Mouse (Mus musculus): ENCODE measurements around the gene Cst3. TPM values are rescaled to one million over a fixed set of nuclear protein-coding genes. Genes with fewer than 3 reads are reported as not detected.

The Cst3 gene
- polyA plus RNA-seq, 1 experiment from 2014 or later, result 724 TPM

DNA sequence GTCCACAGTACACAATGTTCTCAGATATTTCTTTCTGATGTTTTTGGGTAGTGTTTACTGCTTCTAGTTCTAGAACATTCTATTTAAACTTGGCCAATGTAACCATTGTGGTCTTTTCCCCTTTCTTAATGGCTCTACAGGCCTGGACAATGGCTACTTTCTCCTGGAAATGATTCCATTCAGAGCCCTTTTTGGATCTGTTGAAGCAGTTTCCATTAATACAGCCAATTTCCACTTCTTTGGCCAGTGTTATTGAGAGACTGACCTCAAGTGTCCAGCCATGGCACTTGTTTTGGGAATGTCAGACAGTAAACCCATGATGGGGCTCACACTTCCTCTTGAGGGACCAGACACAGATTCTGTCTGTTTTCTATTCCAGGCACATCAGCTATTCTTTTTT, 13.8 kb downstream of the Cst3 start:
- Histone ChIP-seq H3K9ac (ENCODE audit: low read length) (no peak overlapping the region), H3K4me2 (ENCODE audit: low read depth, low read length) (no peak overlapping the region), H3K9me3 (replicated peaks; ENCODE audit: control insufficient read depth, low read length) (no peaks in the 10 kb centered on the region), H3K36me3 (ENCODE audit: control insufficient read depth, insufficient read depth) (no peaks in the 10 kb centered on the region), H3K27ac (ENCODE audit: low read length) (no peak overlapping the region), H3K27me3 (ENCODE audit: control insufficient read depth, insufficient read depth, low read length) (no peaks in the 10 kb centered on the region), H3K4me3 (ENCODE audit: low read length) (no peak overlapping the region), H3K4me1 (ENCODE audit: control insufficient read depth, insufficient read depth, low read length) (peaks cover 20% of the 10 kb centered on the region)
- ATAC-seq (replicated peaks; ENCODE audit: extremely low read depth, insufficient read depth, low FRiP score), result no peak

DNA sequence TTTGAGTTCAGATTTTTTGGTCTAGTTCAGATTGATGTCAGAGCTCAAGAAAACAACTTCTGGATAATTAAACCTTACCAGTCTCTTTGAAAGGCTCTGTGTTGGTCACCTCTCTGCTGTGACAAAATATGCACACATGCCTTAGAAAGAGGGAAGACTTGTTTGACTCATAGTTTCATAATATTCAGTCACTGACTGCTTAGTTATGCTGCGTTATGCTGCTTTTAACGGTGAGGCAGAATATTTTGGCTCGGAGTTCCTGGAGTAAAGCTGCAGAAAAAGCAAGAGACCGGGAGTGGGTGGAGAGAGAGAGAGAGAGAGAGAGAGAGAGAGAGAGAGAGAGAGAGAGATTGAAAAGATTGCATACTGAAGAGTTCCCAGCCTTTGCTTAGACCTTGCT, 14.5 kb downstream of the Cst3 start:
- H3K4me2 ChIP-seq (ENCODE audit: low read depth, low read length), result no peak overlapping the region
- H3K4me1 ChIP-seq (ENCODE audit: control insufficient read depth, insufficient read depth, low read length), result peaks cover 24% of the 10 kb centered on the region
- no peak for ATAC-seq (replicated peaks; ENCODE audit: extremely low read depth, insufficient read depth, low FRiP score)
- H3K4me3 ChIP-seq (ENCODE audit: low read length), result no peak overlapping the region
- no peak overlapping the region for H3K27ac ChIP-seq (ENCODE audit: low read length)
- no peaks in the 10 kb centered on the region for H3K9me3 ChIP-seq (replicated peaks; ENCODE audit: control insufficient read depth, low read length)
- WGBS, result 76% methylated on average over 4 of the region's 4 CpGs
- no peak overlapping the region for H3K9ac ChIP-seq (ENCODE audit: low read length)
- H3K36me3 ChIP-seq (ENCODE audit: control insufficient read depth, insufficient read depth), result no peaks in the 10 kb centered on the region
- H3K27me3 ChIP-seq (ENCODE audit: control insufficient read depth, insufficient read depth, low read length), result no peaks in the 10 kb centered on the region

DNA sequence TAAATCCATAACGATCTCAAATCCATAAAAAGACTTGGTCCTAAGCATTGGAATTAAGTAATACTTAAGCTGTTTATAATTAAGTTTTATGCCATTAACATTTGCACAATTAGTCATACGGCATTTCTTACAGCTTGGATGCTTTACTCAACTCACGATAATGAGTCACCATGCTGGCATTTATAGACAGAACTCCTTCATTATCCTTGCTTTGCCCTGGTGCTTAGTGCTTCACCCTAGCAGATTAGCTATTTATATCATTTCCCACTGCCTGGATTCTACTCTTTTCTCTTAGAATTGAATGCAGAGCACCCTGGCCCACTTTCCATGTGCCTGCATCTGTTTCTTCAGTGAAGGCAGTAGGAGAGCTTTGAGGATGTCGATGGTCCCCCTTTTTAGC, 18.0 kb downstream of the Cst3 start:
- no peak overlapping the region for H3K27ac ChIP-seq (ENCODE audit: low read length)

DNA sequence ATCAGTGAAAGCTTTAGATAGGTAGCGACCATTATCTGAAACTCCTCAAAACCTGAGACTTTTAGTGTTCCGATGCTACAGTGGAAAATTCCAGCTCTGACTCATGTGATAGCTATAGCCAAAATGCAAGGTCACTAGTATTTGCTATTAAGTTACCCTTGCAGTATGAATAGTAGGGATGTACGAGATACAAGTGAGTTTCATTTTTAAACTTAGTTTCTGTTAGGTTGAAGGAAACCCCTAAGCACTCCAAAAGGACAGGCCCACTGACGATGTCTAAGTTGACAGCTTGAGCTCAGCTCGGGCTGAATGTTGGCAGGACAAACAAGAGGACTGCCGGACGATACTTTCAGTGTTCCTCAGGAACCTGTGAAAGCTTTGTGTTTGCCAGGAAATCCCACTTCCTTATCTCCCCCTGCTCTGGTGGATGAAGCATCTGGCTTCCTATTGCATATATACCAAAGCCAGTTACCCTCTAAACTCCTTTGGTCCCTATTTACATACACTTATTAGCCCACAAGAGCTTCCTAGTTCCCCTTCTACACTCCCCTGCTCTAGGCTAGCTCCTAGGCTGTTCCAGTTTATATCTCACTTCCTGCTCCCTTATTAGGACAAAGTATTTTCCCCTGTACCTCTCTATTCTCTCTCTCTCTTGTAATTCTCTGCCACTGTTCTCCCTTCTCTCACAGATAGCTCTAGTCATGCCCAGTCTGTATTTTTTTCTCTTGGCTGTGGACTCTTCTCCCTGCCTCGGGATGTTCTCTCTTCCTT, 18.7 kb downstream of the Cst3 start:
- Histone ChIP-seq H3K27me3 (ENCODE audit: control insufficient read depth, insufficient read depth, low read length) (no peaks in the 10 kb centered on the region), H3K4me3 (ENCODE audit: low read length) (no peak overlapping the region), H3K27ac (ENCODE audit: low read length) (peak overlapping the region; percentile 64), H3K36me3 (ENCODE audit: control insufficient read depth, insufficient read depth) (no peaks in the 10 kb centered on the region), H3K9me3 (replicated peaks; ENCODE audit: control insufficient read depth, low read length) (no peaks in the 10 kb centered on the region; the same call in 1 of the 2 replicates), H3K4me1 (ENCODE audit: control insufficient read depth, insufficient read depth, low read length) (peaks cover 12% of the 10 kb centered on the region), H3K9ac (ENCODE audit: low read length) (0 out of 2 replicates have a peak overlapping the region, but pooled peaks have one; percentile 16), H3K4me2 (ENCODE audit: low read depth, low read length) (peak overlapping the region; percentile 33)
- ATAC-seq (replicated peaks; ENCODE audit: extremely low read depth, insufficient read depth, low FRiP score), result no peak
- 34% methylated on average over 8 of the region's 8 CpGs for WGBS

More for the DNA sequence above, 18.0 kb downstream of the Cst3 start:
- 52% methylated on average over 4 of the region's 4 CpGs for WGBS
- H3K9ac ChIP-seq (ENCODE audit: low read length), result no peak overlapping the region
- no peaks in the 10 kb centered on the region for H3K27me3 ChIP-seq (ENCODE audit: control insufficient read depth, insufficient read depth, low read length)
- H3K4me1 ChIP-seq (ENCODE audit: control insufficient read depth, insufficient read depth, low read length), result peaks cover 12% of the 10 kb centered on the region
- H3K36me3 ChIP-seq (ENCODE audit: control insufficient read depth, insufficient read depth), result no peaks in the 10 kb centered on the region
- ATAC-seq (replicated peaks; ENCODE audit: extremely low read depth, insufficient read depth, low FRiP score), result no peak
- H3K4me3 ChIP-seq (ENCODE audit: low read length), result no peak overlapping the region
- no peak overlapping the region for H3K4me2 ChIP-seq (ENCODE audit: low read depth, low read length)
- H3K9me3 ChIP-seq (replicated peaks; ENCODE audit: control insufficient read depth, low read length), result no peaks in the 10 kb centered on the region; the same call in 1 of the 2 replicates

DNA sequence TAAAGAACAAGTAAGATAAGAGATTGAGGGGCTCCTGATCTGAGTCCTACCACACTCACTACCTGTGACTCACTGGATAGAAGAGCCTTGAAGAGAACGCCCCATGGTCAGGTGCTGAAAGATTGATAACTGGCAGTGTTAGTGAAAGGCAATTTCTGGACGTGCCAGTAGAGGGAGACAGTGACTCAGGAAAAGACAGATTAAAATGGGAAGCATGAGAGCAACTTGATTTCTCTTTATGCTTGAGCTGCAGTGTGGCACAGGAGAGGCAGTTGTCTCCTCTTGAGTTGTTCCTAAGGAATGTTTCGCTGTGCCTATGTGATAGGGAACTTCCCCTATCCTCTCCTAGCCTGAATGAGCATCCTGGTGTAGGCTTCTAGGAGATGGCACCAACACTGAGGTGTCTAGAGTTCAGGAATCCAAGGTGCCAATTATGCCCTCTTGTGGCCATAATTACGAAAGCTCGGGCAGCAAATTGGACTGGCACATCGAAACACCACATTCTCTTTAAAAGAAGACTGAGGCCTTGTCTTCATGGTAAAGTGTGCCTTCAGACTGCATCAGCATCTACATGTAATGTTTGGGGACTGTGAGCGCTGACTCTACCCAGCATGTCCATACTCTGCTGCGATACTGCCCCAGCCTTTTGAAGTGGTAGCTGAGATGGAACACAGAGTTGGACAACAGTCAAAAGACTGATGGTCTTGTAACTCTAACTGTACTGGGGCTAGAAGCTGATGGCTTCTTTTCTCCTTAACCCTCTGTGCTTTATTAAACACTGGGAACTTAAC, 24.2 kb downstream of the Cst3 start:
- no peaks in the 10 kb centered on the region for H3K27me3 ChIP-seq (ENCODE audit: control insufficient read depth, insufficient read depth, low read length)
- 41% methylated on average over 8 of the region's 8 CpGs for WGBS
- ATAC-seq (replicated peaks; ENCODE audit: extremely low read depth, insufficient read depth, low FRiP score), result peak; percentile 45; the same call in 1 of the 2 replicates
- H3K9ac ChIP-seq (ENCODE audit: low read length), result no peak overlapping the region
- H3K9me3 ChIP-seq (replicated peaks; ENCODE audit: control insufficient read depth, low read length), result no peaks in the 10 kb centered on the region; the same call in 1 of the 2 replicates
- H3K4me2 ChIP-seq (ENCODE audit: low read depth, low read length), result peak overlapping the region; percentile 31; the same call in 1 of the 2 replicates
- H3K4me1 ChIP-seq (ENCODE audit: control insufficient read depth, insufficient read depth, low read length), result no peaks in the 10 kb centered on the region
- no peak overlapping the region for H3K27ac ChIP-seq (ENCODE audit: low read length)
- no peak overlapping the region for H3K4me3 ChIP-seq (ENCODE audit: low read length)
- H3K36me3 ChIP-seq (ENCODE audit: control insufficient read depth, insufficient read depth), result no peaks in the 10 kb centered on the region

DNA sequence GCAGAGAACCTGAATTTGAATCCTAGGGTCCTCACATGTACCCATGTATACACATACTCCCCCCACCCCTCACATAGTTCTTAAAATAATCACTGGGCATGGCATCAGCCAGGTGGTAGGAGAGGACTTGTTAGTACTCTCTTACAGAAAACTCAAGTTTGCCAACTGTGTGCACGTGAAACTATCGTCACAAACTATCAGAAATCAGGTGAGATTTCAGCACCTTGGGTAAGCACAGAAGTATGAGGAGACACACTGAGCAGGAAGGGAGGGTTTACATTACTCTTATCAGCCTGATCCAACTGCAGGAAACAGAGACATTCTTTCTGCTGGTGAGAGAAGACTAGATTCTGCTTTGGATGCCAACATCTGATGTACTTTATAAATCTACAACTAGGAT, 36.3 kb downstream of the Cst3 start:
- H3K9ac ChIP-seq (ENCODE audit: low read length), result no peak overlapping the region
- H3K27me3 ChIP-seq (ENCODE audit: control insufficient read depth, insufficient read depth, low read length), result no peaks in the 10 kb centered on the region
- no peaks in the 10 kb centered on the region for H3K9me3 ChIP-seq (replicated peaks; ENCODE audit: control insufficient read depth, low read length)
- no peak for ATAC-seq (replicated peaks; ENCODE audit: extremely low read depth, insufficient read depth, low FRiP score)
- H3K4me1 ChIP-seq (ENCODE audit: control insufficient read depth, insufficient read depth, low read length), result no peaks in the 10 kb centered on the region
- no peak overlapping the region for H3K27ac ChIP-seq (ENCODE audit: low read length)
- WGBS, result 46% methylated on average over 2 of the region's 2 CpGs
- H3K4me2 ChIP-seq (ENCODE audit: low read depth, low read length), result no peak overlapping the region
- H3K4me3 ChIP-seq (ENCODE audit: low read length), result no peak overlapping the region
- no peaks in the 10 kb centered on the region for H3K36me3 ChIP-seq (ENCODE audit: control insufficient read depth, insufficient read depth)

DNA sequence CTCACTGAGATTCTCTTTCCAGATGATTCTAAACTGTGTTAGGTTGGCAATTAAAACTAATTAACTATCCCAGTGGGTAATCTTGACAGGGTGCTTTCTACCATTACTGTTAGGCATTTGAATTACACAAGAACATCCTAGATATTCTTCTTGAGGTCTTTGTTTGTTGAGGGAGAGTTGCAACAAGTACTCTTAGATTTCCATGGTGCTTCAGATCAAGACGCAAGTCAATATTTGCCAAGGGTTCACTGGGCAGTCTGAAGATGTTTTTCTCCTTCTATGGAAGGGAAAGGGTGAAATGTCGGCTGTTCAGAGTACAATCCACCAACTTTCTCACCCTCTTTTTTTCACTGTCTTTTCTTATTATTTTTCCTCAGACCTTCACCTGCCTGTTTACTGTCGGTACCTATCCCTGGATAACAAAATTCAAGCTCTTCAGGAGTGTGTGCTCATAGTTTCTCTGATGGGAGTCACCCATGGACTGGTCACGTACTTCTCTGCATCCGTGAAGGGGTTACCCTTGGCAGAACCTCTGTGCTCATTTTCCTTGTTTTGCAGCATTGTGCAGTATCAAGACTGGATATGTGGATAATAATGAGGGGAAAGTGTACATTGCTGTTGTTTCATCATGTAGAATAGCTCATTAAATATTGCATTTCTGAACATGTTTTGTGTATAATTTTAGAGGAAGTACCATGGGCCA, 37.3 kb downstream of the Cst3 start:
- Histone ChIP-seq H3K27ac (ENCODE audit: low read length) (no peak overlapping the region), H3K9ac (ENCODE audit: low read length) (no peak overlapping the region), H3K4me3 (ENCODE audit: low read length) (no peak overlapping the region), H3K36me3 (ENCODE audit: control insufficient read depth, insufficient read depth) (no peaks in the 10 kb centered on the region), H3K4me2 (ENCODE audit: low read depth, low read length) (no peak overlapping the region), H3K4me1 (ENCODE audit: control insufficient read depth, insufficient read depth, low read length) (no peaks in the 10 kb centered on the region), H3K27me3 (ENCODE audit: control insufficient read depth, insufficient read depth, low read length) (no peaks in the 10 kb centered on the region), H3K9me3 (replicated peaks; ENCODE audit: control insufficient read depth, low read length) (no peaks in the 10 kb centered on the region)
- 78% methylated on average over 5 of the region's 5 CpGs for WGBS
- no peak for ATAC-seq (replicated peaks; ENCODE audit: extremely low read depth, insufficient read depth, low FRiP score)

DNA sequence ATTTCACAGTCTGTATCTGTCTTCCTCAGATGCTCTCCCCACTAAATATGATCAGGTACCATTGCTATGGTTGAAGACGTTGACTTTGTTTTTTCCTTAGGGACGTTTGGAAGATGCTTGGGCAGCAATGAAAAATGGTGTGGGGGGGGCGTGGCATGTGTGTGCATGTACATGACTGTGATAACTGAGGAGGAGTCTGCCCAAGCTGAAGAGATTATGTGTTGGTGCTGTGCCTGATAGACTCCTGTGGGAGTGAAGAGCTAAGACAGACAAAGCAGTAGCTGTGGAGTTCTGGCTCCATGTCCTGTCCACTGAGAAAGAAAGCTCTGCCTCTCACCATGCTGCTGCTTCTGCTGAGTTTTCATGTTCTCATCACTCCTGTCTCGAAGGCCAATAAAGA, 40.6 kb downstream of the Cst3 start, which contains the start of gene Cst9:
Cst9 (plus strand) TSS at position 236 of the 400 bp plus-strand sequence.
- H3K9me3 ChIP-seq (replicated peaks; ENCODE audit: control insufficient read depth, low read length), result no peaks in the 10 kb centered on the region
- 55% methylated on average over 4 of the region's 4 CpGs for WGBS
- H3K4me1 ChIP-seq (ENCODE audit: control insufficient read depth, insufficient read depth, low read length), result no peaks in the 10 kb centered on the region
- ATAC-seq (replicated peaks; ENCODE audit: extremely low read depth, insufficient read depth, low FRiP score), result no peak
- H3K27ac ChIP-seq (ENCODE audit: low read length), result no peak within 1 kb of the TSS
- no peaks in the 10 kb centered on the region for H3K27me3 ChIP-seq (ENCODE audit: control insufficient read depth, insufficient read depth, low read length)
- H3K4me3 ChIP-seq (ENCODE audit: low read length), result no peak within 1 kb of the TSS
- H3K9ac ChIP-seq (ENCODE audit: low read length), result no peak within 1 kb of the TSS
- H3K36me3 ChIP-seq (ENCODE audit: control insufficient read depth, insufficient read depth), result no peaks in the 10 kb centered on the region
- no peak within 1 kb of the TSS for H3K4me2 ChIP-seq (ENCODE audit: low read depth, low read length)
